Mouse (Mus musculus): ENCODE data around the gene Zfp646. TPM values are rescaled to one million over a fixed set of nuclear protein-coding genes. Genes with fewer than 3 reads are reported as not detected.
A peak's percentile ranks its signal among the peaks of the same experiment; 100 is the strongest.

The Zfp646 gene
- total and polyA plus RNA-seq, 3 experiments: 8.0 to 18.9 (median 17.7) TPM

- peak overlapping the region; percentile 74 for H3K4me3 ChIP-seq
- H3K27me3 ChIP-seq (ENCODE audit: control insufficient read depth, insufficient read depth, low read length): no peaks in the 10 kb centered on the region
- peaks cover 2% of the 10 kb centered on the region; the same call in 1 of the 2 replicates for H3K4me1 ChIP-seq (ENCODE audit: control insufficient read depth, insufficient read depth, low read length)
- H3K79me2 ChIP-seq (replicated peaks; ENCODE audit: control insufficient read depth, insufficient read depth, low read length): no peaks in the 10 kb centered on the region
- H3K9ac ChIP-seq (ENCODE audit: low read depth, low read length): peak overlapping the region; percentile 76
- intact Hi-C loops (cut with DNase I): loop anchor here (1.0 kb wide), 1 partner anchor 41 kb away; the partner anchor contains the start of gene Hsd3b7
- peaks cover 3% of the 10 kb centered on the region for H3K36me3 ChIP-seq (ENCODE audit: control insufficient read depth, insufficient read depth, low read length)
- DNase-seq: peak; percentile 95 to 96
- peak overlapping the region; percentile 87 for H3K27ac ChIP-seq
- WGBS: 1% methylated on average over 46 of the region's 46 CpGs
- TF ChIP-seq EP300 (IDR thresholded peaks at IDR 0.05; ENCODE audit: insufficient read depth, low read depth, low read length): peak; percentile 40
- peak; percentile 85 for TF ChIP-seq POLR2A (IDR thresholded peaks at IDR 0.05; ENCODE audit: insufficient read depth, low read depth, low read length)
- TF ChIP-seq CTCF (IDR thresholded peaks at IDR 0.05): no peak
These were observed 34.6 kb upstream of the Zfp646 start for GRCm38 (mm10) chr7:127841340-127842000.

GRCm38 (mm10) chr7:127842001-127842718, 33.9 kb upstream of the Zfp646 start:
- peaks cover 2% of the 10 kb centered on the region; the same call in 1 of the 2 replicates for H3K4me1 ChIP-seq (ENCODE audit: control insufficient read depth, insufficient read depth, low read length)
- H3K27ac ChIP-seq: peak overlapping the region; percentile 87
- H3K79me2 ChIP-seq (replicated peaks; ENCODE audit: control insufficient read depth, insufficient read depth, low read length): no peaks in the 10 kb centered on the region
- under 1% methylated on average over 40 of the region's 40 CpGs for WGBS
- H3K4me3 ChIP-seq: peak overlapping the region; percentile 74
- peak overlapping the region; percentile 76 for H3K9ac ChIP-seq (ENCODE audit: low read depth, low read length)
- DNase-seq: peak; percentile 82 to 87
- H3K36me3 ChIP-seq (ENCODE audit: control insufficient read depth, insufficient read depth, low read length): peaks cover 3% of the 10 kb centered on the region
- no peaks in the 10 kb centered on the region for H3K27me3 ChIP-seq (ENCODE audit: control insufficient read depth, insufficient read depth, low read length)
- TF ChIP-seq CTCF (IDR thresholded peaks at IDR 0.05) (no peak), POLR2A (IDR thresholded peaks at IDR 0.05; ENCODE audit: insufficient read depth, low read depth, low read length) (peak; percentile 97), EP300 (IDR thresholded peaks at IDR 0.05; ENCODE audit: insufficient read depth, low read depth, low read length) (no peak; the same call in 1 of the 2 replicates)
- intact Hi-C loops (cut with DNase I): loop anchor here (1.0 kb wide), 2 partner anchors 27 to 33 kb away; no protein-coding TSS in a partner anchor

- H3K36me3 ChIP-seq (ENCODE audit: control insufficient read depth, insufficient read depth, low read length): no peaks in the 10 kb centered on the region
- TF ChIP-seq EP300 (IDR thresholded peaks at IDR 0.05; ENCODE audit: insufficient read depth, low read depth, low read length) (no peak), CTCF (IDR thresholded peaks at IDR 0.05) (no peak), POLR2A (IDR thresholded peaks at IDR 0.05; ENCODE audit: insufficient read depth, low read depth, low read length) (0 out of 2 replicates have a peak, but pooled peaks have one; percentile 15)
- no peak for DNase-seq
- no peak overlapping the region for H3K4me3 ChIP-seq
- H3K9ac ChIP-seq (ENCODE audit: low read depth, low read length): no peak overlapping the region
- WGBS: 56% methylated on average over 6 of the region's 6 CpGs
- no peaks in the 10 kb centered on the region for H3K79me2 ChIP-seq (replicated peaks; ENCODE audit: control insufficient read depth, insufficient read depth, low read length)
- intact Hi-C loops (cut with DNase I): no loop called here
- H3K4me1 ChIP-seq (ENCODE audit: control insufficient read depth, insufficient read depth, low read length): no peaks in the 10 kb centered on the region; the same call in 1 of the 2 replicates
- H3K27me3 ChIP-seq (ENCODE audit: control insufficient read depth, insufficient read depth, low read length): no peaks in the 10 kb centered on the region
- H3K27ac ChIP-seq: no peak overlapping the region; the same call in 1 of the 2 replicates
These were observed 25.8 kb upstream of the Zfp646 start for GRCm38 (mm10) chr7:127849973-127850875.

- Histone ChIP-seq H3K27me3 (ENCODE audit: control insufficient read depth, insufficient read depth, low read length) (no peaks in the 10 kb centered on the region), H3K4me3 (no peak overlapping the region), H3K27ac (no peak overlapping the region; the same call in 1 of the 2 replicates), H3K9ac (ENCODE audit: low read depth, low read length) (no peak overlapping the region), H3K79me2 (replicated peaks; ENCODE audit: control insufficient read depth, insufficient read depth, low read length) (no peaks in the 10 kb centered on the region), H3K4me1 (ENCODE audit: control insufficient read depth, insufficient read depth, low read length) (no peaks in the 10 kb centered on the region; the same call in 1 of the 2 replicates), H3K36me3 (ENCODE audit: control insufficient read depth, insufficient read depth, low read length) (no peaks in the 10 kb centered on the region)
- intact Hi-C loops (cut with DNase I): no loop called here
- TF ChIP-seq POLR2A (IDR thresholded peaks at IDR 0.05; ENCODE audit: insufficient read depth, low read depth, low read length) (no peak), CTCF (IDR thresholded peaks at IDR 0.05) (no peak)
- peak in 1 of 2 experiments; percentile 17 for DNase-seq
- 45% methylated on average over 5 of the region's 5 CpGs for WGBS
These were observed 25.1 kb upstream of the Zfp646 start for GRCm38 (mm10) chr7:127850906-127851305.

- no peak for DNase-seq
- Histone ChIP-seq H3K79me2 (replicated peaks; ENCODE audit: control insufficient read depth, insufficient read depth, low read length) (no peaks in the 10 kb centered on the region), H3K27me3 (ENCODE audit: control insufficient read depth, insufficient read depth, low read length) (no peaks in the 10 kb centered on the region), H3K4me1 (ENCODE audit: control insufficient read depth, insufficient read depth, low read length) (no peaks in the 10 kb centered on the region), H3K9ac (ENCODE audit: low read depth, low read length) (no peak overlapping the region), H3K27ac (no peak overlapping the region), H3K36me3 (ENCODE audit: control insufficient read depth, insufficient read depth, low read length) (no peaks in the 10 kb centered on the region), H3K4me3 (no peak overlapping the region)
- WGBS: 81% methylated on average over 6 of the region's 6 CpGs
- no peak for TF ChIP-seq EP300 (IDR thresholded peaks at IDR 0.05; ENCODE audit: insufficient read depth, low read depth, low read length)
- TF ChIP-seq POLR2A (IDR thresholded peaks at IDR 0.05; ENCODE audit: insufficient read depth, low read depth, low read length): no peak
- no peak for TF ChIP-seq CTCF (IDR thresholded peaks at IDR 0.05)
- intact Hi-C loops (cut with DNase I): no loop called here
These were observed 17.8 kb upstream of the Zfp646 start for GRCm38 (mm10) chr7:127858258-127858657.

Measured in heart, adult 2 months (tissue).